Mouse (Mus musculus): Measurements from ENCODE around the gene Ddi2. TPM values are rescaled to one million over a fixed set of nuclear protein-coding genes. Genes with fewer than 3 reads are reported as not detected.

The Ddi2 gene
- polyA plus RNA-seq, 1 experiment from 2014 or later = 22.6 TPM

- 7% methylated on average over 24 of the region's 24 CpGs for WGBS
Measured at GRCm38 (mm10) chr4:141734446-141735205, 11.4 kb upstream of the Ddi2 start.

GRCm38 (mm10) chr4:141731766-141732165 lies 8.5 kb upstream of the Ddi2 start:
- WGBS = 82% methylated on average over 5 of the region's 5 CpGs
- DNase-seq (ENCODE audit: low spot score) (no peak), ATAC-seq (replicated peaks; ENCODE audit: low FRiP score) (no peak)
- H3K4me2 ChIP-seq (ENCODE audit: low read depth, low read length, severe bottlenecking) = no peak overlapping the region
- H3K4me1 ChIP-seq (replicated peaks; ENCODE audit: control insufficient read depth, insufficient read depth, low read length) = no peaks in the 10 kb centered on the region; the same call in 1 of the 2 replicates
- no peaks in the 10 kb centered on the region for H3K36me3 ChIP-seq (ENCODE audit: control insufficient read depth, insufficient read depth, low read length)
- no peak overlapping the region for H3K9ac ChIP-seq (ENCODE audit: low read length)
- H3K9me3 ChIP-seq (ENCODE audit: control insufficient read depth, low read length) = no peaks in the 10 kb centered on the region
- H3K4me3 ChIP-seq (ENCODE audit: low read depth, low read length) = no peak overlapping the region
- no peak overlapping the region for H3K27ac ChIP-seq (ENCODE audit: low read depth, low read length)
- H3K27me3 ChIP-seq (ENCODE audit: control insufficient read depth, insufficient read depth, low read length) = no peaks in the 10 kb centered on the region

More at GRCm38 (mm10) chr4:141734446-141735205, 11.4 kb upstream of the Ddi2 start:
- Histone ChIP-seq H3K9me3 (ENCODE audit: control insufficient read depth, low read length) (no peaks in the 10 kb centered on the region), H3K4me3 (ENCODE audit: low read depth, low read length) (peak overlapping the region; percentile 31), H3K36me3 (ENCODE audit: control insufficient read depth, insufficient read depth, low read length) (no peaks in the 10 kb centered on the region), H3K4me1 (replicated peaks; ENCODE audit: control insufficient read depth, insufficient read depth, low read length) (no peaks in the 10 kb centered on the region; the same call in 1 of the 2 replicates), H3K4me2 (ENCODE audit: low read depth, low read length, severe bottlenecking) (peak overlapping the region; percentile 75), H3K27me3 (ENCODE audit: control insufficient read depth, insufficient read depth, low read length) (no peaks in the 10 kb centered on the region), H3K27ac (ENCODE audit: low read depth, low read length) (no peak overlapping the region), H3K9ac (ENCODE audit: low read length) (peak overlapping the region; percentile 60; the same call in 1 of the 2 replicates)
- DNase-seq (ENCODE audit: low spot score) = peak; percentile 95
- ATAC-seq (replicated peaks; ENCODE audit: low FRiP score) = peak; percentile 99

GRCm38 (mm10) chr4:141730401-141730800 lies 7.2 kb upstream of the Ddi2 start:
- Histone ChIP-seq H3K36me3 (ENCODE audit: control insufficient read depth, insufficient read depth, low read length) (no peaks in the 10 kb centered on the region), H3K9me3 (ENCODE audit: control insufficient read depth, low read length) (no peaks in the 10 kb centered on the region), H3K4me3 (ENCODE audit: low read depth, low read length) (no peak overlapping the region), H3K27ac (ENCODE audit: low read depth, low read length) (no peak overlapping the region), H3K27me3 (ENCODE audit: control insufficient read depth, insufficient read depth, low read length) (no peaks in the 10 kb centered on the region), H3K4me1 (replicated peaks; ENCODE audit: control insufficient read depth, insufficient read depth, low read length) (no peaks in the 10 kb centered on the region; the same call in 1 of the 2 replicates), H3K9ac (ENCODE audit: low read length) (no peak overlapping the region), H3K4me2 (ENCODE audit: low read depth, low read length, severe bottlenecking) (no peak overlapping the region)
- DNase-seq (ENCODE audit: low spot score) (no peak), ATAC-seq (replicated peaks; ENCODE audit: low FRiP score) (no peak)
- 84% methylated on average over 13 of the region's 13 CpGs for WGBS

- Histone ChIP-seq H3K27ac (ENCODE audit: low read depth, low read length) (no peak overlapping the region), H3K36me3 (ENCODE audit: control insufficient read depth, insufficient read depth, low read length) (no peaks in the 10 kb centered on the region), H3K4me2 (ENCODE audit: low read depth, low read length, severe bottlenecking) (no peak overlapping the region), H3K4me1 (replicated peaks; ENCODE audit: control insufficient read depth, insufficient read depth, low read length) (no peaks in the 10 kb centered on the region), H3K27me3 (ENCODE audit: control insufficient read depth, insufficient read depth, low read length) (no peaks in the 10 kb centered on the region), H3K4me3 (ENCODE audit: low read depth, low read length) (no peak overlapping the region), H3K9me3 (ENCODE audit: control insufficient read depth, low read length) (no peaks in the 10 kb centered on the region), H3K9ac (ENCODE audit: low read length) (no peak overlapping the region)
- no peak for ATAC-seq (replicated peaks; ENCODE audit: low FRiP score)
- DNase-seq (ENCODE audit: low spot score) = no peak
- WGBS = 77% methylated on average over 3 of the region's 3 CpGs
Measured at GRCm38 (mm10) chr4:141729266-141729665, 6.0 kb upstream of the Ddi2 start.

GRCm38 (mm10) chr4:141725738-141726137 lies 2.5 kb upstream of the Ddi2 start:
- Histone ChIP-seq H3K9me3 (ENCODE audit: control insufficient read depth, low read length) (no peaks in the 10 kb centered on the region), H3K36me3 (ENCODE audit: control insufficient read depth, insufficient read depth, low read length) (no peaks in the 10 kb centered on the region), H3K27me3 (ENCODE audit: control insufficient read depth, insufficient read depth, low read length) (no peaks in the 10 kb centered on the region), H3K27ac (ENCODE audit: low read depth, low read length) (no peak overlapping the region), H3K4me3 (ENCODE audit: low read depth, low read length) (no peak overlapping the region), H3K4me2 (ENCODE audit: low read depth, low read length, severe bottlenecking) (no peak overlapping the region), H3K9ac (ENCODE audit: low read length) (no peak overlapping the region), H3K4me1 (replicated peaks; ENCODE audit: control insufficient read depth, insufficient read depth, low read length) (0 out of 2 replicates have a peak, but pooled peaks cover 2% of the 10 kb centered on the region)
- WGBS = 59% methylated on average over 3 of the region's 3 CpGs
- no peak for ATAC-seq (replicated peaks; ENCODE audit: low FRiP score)
- no peak for DNase-seq (ENCODE audit: low spot score)

- no peaks in the 10 kb centered on the region for H3K27me3 ChIP-seq (ENCODE audit: control insufficient read depth, insufficient read depth, low read length)
- H3K4me3 ChIP-seq (ENCODE audit: low read depth, low read length) = no peak overlapping the region
- H3K4me2 ChIP-seq (ENCODE audit: low read depth, low read length, severe bottlenecking) = no peak overlapping the region
- DNase-seq (ENCODE audit: low spot score) (no peak), ATAC-seq (replicated peaks; ENCODE audit: low FRiP score) (no peak)
- H3K27ac ChIP-seq (ENCODE audit: low read depth, low read length) = no peak overlapping the region
- no peaks in the 10 kb centered on the region for H3K36me3 ChIP-seq (ENCODE audit: control insufficient read depth, insufficient read depth, low read length)
- WGBS = 81% methylated on average over 5 of the region's 5 CpGs
- H3K9me3 ChIP-seq (ENCODE audit: control insufficient read depth, low read length) = no peaks in the 10 kb centered on the region
- no peak overlapping the region for H3K9ac ChIP-seq (ENCODE audit: low read length)
- 0 out of 2 replicates have a peak, but pooled peaks cover 2% of the 10 kb centered on the region for H3K4me1 ChIP-seq (replicated peaks; ENCODE audit: control insufficient read depth, insufficient read depth, low read length)
Measured at GRCm38 (mm10) chr4:141725277-141725676, 2.1 kb upstream of the Ddi2 start.

GRCm38 (mm10) chr4:141724594-141724993 lies 1.4 kb upstream of the Ddi2 start:
- no peaks in the 10 kb centered on the region for H3K27me3 ChIP-seq (ENCODE audit: control insufficient read depth, insufficient read depth, low read length)
- no peak for ATAC-seq (replicated peaks; ENCODE audit: low FRiP score)
- 73% methylated on average over 11 of the region's 11 CpGs for WGBS

GRCm38 (mm10) chr4:141723673-141724068 lies 452 bp upstream of the Ddi2 start:
- Histone ChIP-seq H3K9me3 (ENCODE audit: control insufficient read depth, low read length) (no peaks in the 10 kb centered on the region), H3K4me1 (replicated peaks; ENCODE audit: control insufficient read depth, insufficient read depth, low read length) (0 out of 2 replicates have a peak, but pooled peaks cover 2% of the 10 kb centered on the region), H3K27ac (ENCODE audit: low read depth, low read length) (no peak overlapping the region), H3K9ac (ENCODE audit: low read length) (peak overlapping the region; percentile 95), H3K36me3 (ENCODE audit: control insufficient read depth, insufficient read depth, low read length) (no peaks in the 10 kb centered on the region; the same call in 1 of the 2 replicates), H3K27me3 (ENCODE audit: control insufficient read depth, insufficient read depth, low read length) (no peaks in the 10 kb centered on the region), H3K4me2 (ENCODE audit: low read depth, low read length, severe bottlenecking) (peak overlapping the region; percentile 85), H3K4me3 (ENCODE audit: low read depth, low read length) (peak overlapping the region; percentile 98)
- 11% methylated on average over 13 of the region's 13 CpGs for WGBS
- ATAC-seq (replicated peaks; ENCODE audit: low FRiP score) (peak; percentile 65), DNase-seq (ENCODE audit: low spot score) (no peak)

More at GRCm38 (mm10) chr4:141724594-141724993, 1.4 kb upstream of the Ddi2 start:
- Histone ChIP-seq H3K27ac (ENCODE audit: low read depth, low read length) (no peak overlapping the region), H3K4me2 (ENCODE audit: low read depth, low read length, severe bottlenecking) (no peak overlapping the region), H3K9me3 (ENCODE audit: control insufficient read depth, low read length) (no peaks in the 10 kb centered on the region), H3K9ac (ENCODE audit: low read length) (no peak overlapping the region), H3K36me3 (ENCODE audit: control insufficient read depth, insufficient read depth, low read length) (no peaks in the 10 kb centered on the region; the same call in 1 of the 2 replicates), H3K4me1 (replicated peaks; ENCODE audit: control insufficient read depth, insufficient read depth, low read length) (0 out of 2 replicates have a peak, but pooled peaks cover 2% of the 10 kb centered on the region), H3K4me3 (ENCODE audit: low read depth, low read length) (no peak overlapping the region)
- DNase-seq (ENCODE audit: low spot score) = no peak
